Mouse (Mus musculus) ovary, adult 10 weeks (tissue): Measurements from ENCODE around the gene Kif1c. TPM values are rescaled to one million over a fixed set of nuclear protein-coding genes. Genes with fewer than 3 reads are reported as not detected.

Source experiments
- polyA plus RNA-seq: library from polyadenylated mRNA; stranded (reverse); fragments of 350-450 nt; fragmentation: Illumina TruSeq; extraction: RNeasy Lipid Tissue Mini Kit (QIAGEN cat#74804); gene quantifications from one replicate; pipeline ENCODE4 v1.2.3, GENCODE M21; 2014

Gene Kif1c
- polyA plus RNA-seq: 10.3 TPM

GRCm38 (mm10) chr11:70699722-70700556 lies at the start of gene Kif1c, which contains the start of gene Inca1:
TSS of gene Kif1c (plus strand) at chr11:70700548.
TSS of gene Inca1 (minus strand) at chr11:70700155.

DNA sequence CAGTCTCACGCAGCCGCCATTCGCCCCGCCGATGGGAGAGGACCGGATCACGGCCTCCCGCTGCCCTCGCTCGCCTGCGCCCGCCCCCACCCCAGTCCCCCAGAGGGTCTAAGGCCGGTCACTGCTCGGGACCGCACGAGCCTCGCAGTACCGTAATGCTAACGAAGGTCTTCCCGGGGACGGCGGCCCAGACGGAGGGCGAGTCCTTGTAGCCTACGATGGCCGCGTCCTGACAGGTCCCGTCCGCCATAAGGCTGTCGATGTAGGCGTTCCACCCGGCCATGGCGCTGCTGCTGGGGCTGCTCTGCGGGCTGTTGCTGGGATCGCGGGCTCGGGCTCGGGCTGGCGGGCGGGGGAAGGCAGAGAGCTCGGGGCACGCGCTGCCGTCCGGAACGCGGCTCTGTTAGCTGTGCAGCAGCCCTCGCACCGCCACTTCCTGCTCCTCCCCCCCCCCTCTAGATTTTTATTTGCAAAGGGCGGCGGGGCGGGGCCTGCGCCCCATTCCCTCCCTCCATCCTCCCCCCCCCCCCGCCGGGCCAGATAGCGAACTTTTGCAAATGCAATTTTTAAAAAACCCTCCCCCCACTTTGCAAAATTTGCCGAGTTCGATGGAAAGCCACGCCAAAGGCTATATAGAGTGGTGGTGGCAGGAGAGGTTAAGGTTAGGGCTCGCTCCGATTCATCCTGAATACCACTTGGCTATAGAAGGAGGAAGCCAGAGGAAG lies 46.0 kb upstream of the Kif1c start, which contains the start of gene Pfn1:
Gene Pfn1, minus strand, starts transcription at position 447 of the 725 bp plus-strand sequence.

DNA sequence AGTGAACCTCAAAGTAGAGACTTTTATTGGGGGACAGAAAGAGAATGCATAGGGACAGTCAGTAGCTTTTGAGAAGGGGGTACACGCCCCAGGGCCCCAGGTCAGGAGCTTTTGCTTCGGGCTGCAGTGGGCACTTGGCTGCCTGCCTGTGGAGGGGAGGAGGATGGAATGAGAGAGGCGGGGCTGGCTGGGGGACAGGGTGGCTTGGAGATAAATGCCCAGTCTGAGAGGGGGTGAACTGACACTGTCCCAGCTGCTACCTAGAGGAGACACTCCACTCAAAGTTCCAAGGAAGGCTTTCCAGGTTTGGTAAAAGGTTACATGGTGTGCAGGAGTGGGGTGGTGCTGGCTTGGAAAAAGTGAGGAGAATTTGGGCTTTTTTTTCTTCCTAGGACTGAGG lies 43.4 kb upstream of the Kif1c start, which contains the start of gene Eno3:
Gene Eno3, plus strand, starts transcription at position 239 of the 400 bp plus-strand sequence.

DNA sequence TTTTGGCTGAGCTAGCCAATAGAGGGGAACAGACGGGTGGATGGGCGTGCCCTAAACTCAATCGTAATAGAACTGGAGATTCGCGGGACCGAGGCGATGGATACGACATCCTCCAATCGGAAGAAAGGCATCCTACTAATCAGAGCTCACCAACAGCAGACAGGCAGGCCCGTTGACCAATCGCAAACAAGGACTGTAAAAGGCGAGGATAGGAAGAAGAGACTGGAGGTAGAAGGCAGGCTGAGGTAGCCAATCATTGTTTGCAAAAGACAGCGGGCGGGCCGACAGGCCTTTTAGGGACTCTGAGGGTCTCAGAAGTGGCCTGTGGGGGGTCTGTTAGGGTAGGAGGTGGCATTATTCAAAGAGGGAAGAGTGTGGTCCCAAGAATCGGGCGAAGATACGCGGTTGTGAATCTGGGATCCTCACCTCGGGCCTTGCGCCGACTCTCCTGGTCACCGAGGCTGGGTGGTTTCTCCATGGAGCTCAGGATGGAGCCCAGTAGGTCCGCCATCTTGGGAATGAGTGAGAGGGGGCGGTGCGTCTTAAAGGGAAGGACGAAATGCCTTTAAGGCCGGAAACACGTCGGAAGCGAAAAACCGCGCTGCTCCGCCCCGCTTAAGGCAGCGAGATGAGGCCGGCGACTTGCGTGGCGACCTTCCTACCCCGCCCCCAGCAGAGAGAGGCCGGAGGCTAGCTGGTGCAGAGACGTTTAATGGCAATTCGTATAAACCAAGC lies 31.4 kb upstream of the Kif1c start, which contains the start of gene Spag7:
Gene Spag7, minus strand, starts transcription at position 646 of the 735 bp plus-strand sequence.

DNA sequence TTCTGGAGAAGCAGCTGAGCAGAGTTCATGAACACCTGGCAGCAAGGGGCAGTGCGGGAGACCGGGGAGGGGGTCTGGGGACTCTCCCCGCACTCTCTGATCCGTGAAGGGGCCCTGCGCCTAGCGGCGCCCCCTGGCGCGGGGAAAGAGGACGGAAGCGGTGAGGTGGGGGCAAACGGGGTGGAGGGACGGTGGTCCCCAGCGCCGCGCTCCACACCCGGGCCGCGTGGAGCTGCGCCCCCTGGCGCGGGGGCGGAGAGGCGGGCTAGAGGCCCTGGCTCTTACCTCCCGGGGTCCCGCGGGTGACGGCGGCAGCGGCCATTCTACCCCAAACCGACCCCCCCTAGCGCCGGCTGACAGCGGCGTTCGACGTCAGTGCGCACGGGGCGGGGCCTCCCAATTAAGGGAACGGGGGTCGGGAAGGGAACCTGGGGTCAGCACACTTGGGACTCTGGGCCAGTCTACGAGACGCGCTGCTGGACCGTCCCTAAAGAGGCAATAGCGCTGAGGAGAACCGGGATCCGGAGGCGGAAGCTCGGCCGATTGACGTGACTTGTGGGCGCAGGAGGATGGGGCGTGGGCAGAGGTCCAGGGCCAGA lies 12.6 kb upstream of the Kif1c start, which contains the start of gene Camta2:
Gene Camta2, minus strand, starts transcription at position 505 of the 599 bp plus-strand sequence.

GRCm38 (mm10) chr11:70763936-70764808 lies 63.8 kb downstream of the Kif1c start, which contains the start of gene Zfp3:
TSS of gene Zfp3 (plus strand) at chr11:70764209.

Other genes starting within 250 kb of the Kif1c start
- 7.2 TPM for gene Med11, start 248.6 kb upstream of the Kif1c start, polyA plus RNA-seq
- gene Zmynd15, start 241.1 kb upstream of the Kif1c start, polyA plus RNA-seq: 0.31 TPM
- 14.6 TPM for gene Cxcl16, start 240.6 kb upstream of the Kif1c start, polyA plus RNA-seq
- gene Tm4sf5, start 195.3 kb upstream of the Kif1c start, polyA plus RNA-seq: 2.7 TPM
- gene Vmo1, start 185.9 kb upstream of the Kif1c start, polyA plus RNA-seq: not detected
- gene Gltpd2, start 181.4 kb upstream of the Kif1c start, polyA plus RNA-seq: not detected
- 22.0 TPM for gene Psmb6, start 175.2 kb upstream of the Kif1c start, polyA plus RNA-seq
- not detected for gene Gm40193, start 167.6 kb upstream of the Kif1c start, polyA plus RNA-seq
- 1.7 TPM for gene Pld2, start 160.5 kb upstream of the Kif1c start, polyA plus RNA-seq
- gene Mink1, start 137.7 kb upstream of the Kif1c start, polyA plus RNA-seq: 1.8 TPM
- not detected for gene 4930544D05Rik, start 84.7 kb upstream of the Kif1c start, polyA plus RNA-seq
- not detected for gene Chrne, start 81.3 kb upstream of the Kif1c start, polyA plus RNA-seq
- not detected for gene Gp1ba, start 61.4 kb upstream of the Kif1c start, polyA plus RNA-seq
- gene Rnf167, start 53.3 kb upstream of the Kif1c start, polyA plus RNA-seq: 35.7 TPM
- 18.4 TPM for gene Slc25a11, start 53.1 kb upstream of the Kif1c start, polyA plus RNA-seq
- gene Pfn1, start 45.9 kb upstream of the Kif1c start, polyA plus RNA-seq: 72.0 TPM
- gene Eno3, start 43.3 kb upstream of the Kif1c start, polyA plus RNA-seq: not detected
- 26.6 TPM for gene Spag7, start 31.1 kb upstream of the Kif1c start, polyA plus RNA-seq
- 0.48 TPM for gene Camta2, start 12.4 kb upstream of the Kif1c start, polyA plus RNA-seq
- gene Inca1, start 393 bp upstream of the Kif1c start, polyA plus RNA-seq: 0.46 TPM
- gene Zfp3, start 63.7 kb downstream of the Kif1c start, polyA plus RNA-seq: 4.5 TPM
- gene Scimp, start 112.0 kb downstream of the Kif1c start, polyA plus RNA-seq: not detected
- gene Rabep1, start 144.2 kb downstream of the Kif1c start, polyA plus RNA-seq: 120 TPM